Mouse (Mus musculus) hindbrain, postnatal 0 days (tissue): ENCODE data around the gene Myf6. TPM values are rescaled to one million over a fixed set of nuclear protein-coding genes. Genes with fewer than 3 reads are reported as not detected.

ENCODE experiments used
- ATAC-seq: fragments of 200-750 bp; cut with Nextera tagmentation; 2 replicates; pipeline ENCODE4 v1.8.0; 2017; ENCODE audit warnings: mild to moderate bottlenecking, moderate TSS enrichment, moderate library complexity
- DNase-seq: peaks from one replicate; pipeline ENCODE4 v3.0.0-alpha.2; 2015; ENCODE audit warnings: low spot score
- H3K27ac ChIP-seq: fragments of 300-500 bp; sonication (generic); 2 replicates; pipeline ENCODE4 v1.5.1; 2014; ENCODE audit warnings: mild to moderate bottlenecking
- H3K27me3 ChIP-seq: fragments of 300-500 bp; sonication (generic); 2 replicates; pipeline ENCODE4 v1.6.1; 2014; ENCODE audit warnings: low read length, mixed read lengths; ENCODE audit not compliant: insufficient read depth
- H3K36me3 ChIP-seq: fragments of 300-500 bp; sonication (generic); 2 replicates; pipeline ENCODE4 v1.6.1; 2014; ENCODE audit warnings: low read length, mixed read lengths; ENCODE audit not compliant: insufficient read depth
- H3K4me1 ChIP-seq: fragments of 300-500 bp; sonication (generic); 2 replicates; pipeline ENCODE4 v1.6.1; 2014; ENCODE audit warnings: antibody characterized with exemption, low read length, mixed read lengths; ENCODE audit not compliant: insufficient read depth
- H3K4me2 ChIP-seq: fragments of 300-500 bp; sonication (generic); 2 replicates; pipeline ENCODE4 v1.6.1; 2014; ENCODE audit warnings: low read depth, mild to moderate bottlenecking, low read length, moderate library complexity, mixed read lengths
- H3K4me3 ChIP-seq: fragments of 300-500 bp; sonication (generic); 2 replicates; pipeline ENCODE4 v1.5.1; 2014; ENCODE audit warnings: low read length
- H3K9ac ChIP-seq: fragments of 300-500 bp; sonication (generic); replicated peaks from 2 replicates; pipeline ENCODE4 v1.6.1; 2014; ENCODE audit warnings: mild to moderate bottlenecking, low read length, moderate library complexity, mixed read lengths
- H3K9me3 ChIP-seq: fragments of 300-500 bp; sonication (generic); 2 replicates; pipeline ENCODE4 v1.6.1; 2016; ENCODE audit warnings: low read length, mixed read lengths
- CTCF ChIP-seq: IDR thresholded peaks from 2 replicates; pipeline ENCODE4 v1.5.1; 2016; ENCODE audit warnings: antibody characterized with exemption, control low read depth, low read depth
- WGBS: fragments of 180-500 bp; shearing (Covaris S2); extraction: QIAGEN DNeasy Blood & Tissue Kit; methylation state at CpG from one replicate; pipeline ENCODE4 v1.1.7; 2014; 5-methylcytosine and 5-hydroxymethylcytosine counted together
- polyA plus RNA-seq: library from polyadenylated mRNA; unstranded; fragments of >200 nt; fragmentation: Nextera tagmentation; extraction: Ambion mirVana; gene quantifications from 2 replicates; pipeline ENCODE4 v1.2.1, GENCODE M21; 2015
- total RNA-seq: library from RNA; depleted of rRNA; stranded (reverse); fragments of >200 nt; gene quantifications from 2 replicates; pipeline ENCODE4 v1.2.3, GENCODE M21; 2014

Myf6 gene
- total and polyA plus RNA-seq, 2 experiments from 2014 or later: not detected

GRCm38 (mm10) chr10:107488654-107489315 lies 5.8 kb downstream of the Myf6 start:
- WGBS: 30% methylated on average over 12 of the region's 12 CpGs
- H3K36me3 ChIP-seq: no peaks in the 10 kb centered on the region
- H3K9ac ChIP-seq: no peak overlapping the region
- ATAC-seq (no peak), DNase-seq (no peak)
- no peaks in the 10 kb centered on the region for H3K9me3 ChIP-seq
- no peak for TF ChIP-seq CTCF
- H3K4me3 ChIP-seq: no peak overlapping the region
- H3K4me1 ChIP-seq: no peaks in the 10 kb centered on the region
- H3K27me3 ChIP-seq: no peaks in the 10 kb centered on the region
- no peak overlapping the region for H3K27ac ChIP-seq
- no peak overlapping the region for H3K4me2 ChIP-seq

- no peak for TF ChIP-seq CTCF
- WGBS: 66% methylated on average over 12 of the region's 12 CpGs
- H3K36me3 ChIP-seq: no peaks in the 10 kb centered on the region
- no peaks in the 10 kb centered on the region for H3K4me1 ChIP-seq
- ATAC-seq (no peak), DNase-seq (no peak)
- no peak overlapping the region for H3K27ac ChIP-seq
- H3K27me3 ChIP-seq: no peaks in the 10 kb centered on the region
- no peaks in the 10 kb centered on the region for H3K9me3 ChIP-seq
- no peak overlapping the region for H3K4me3 ChIP-seq
- no peak overlapping the region for H3K4me2 ChIP-seq
- no peak overlapping the region for H3K9ac ChIP-seq
Observed at GRCm38 (mm10) chr10:107486770-107487169, 7.8 kb downstream of the Myf6 start.

DNA sequence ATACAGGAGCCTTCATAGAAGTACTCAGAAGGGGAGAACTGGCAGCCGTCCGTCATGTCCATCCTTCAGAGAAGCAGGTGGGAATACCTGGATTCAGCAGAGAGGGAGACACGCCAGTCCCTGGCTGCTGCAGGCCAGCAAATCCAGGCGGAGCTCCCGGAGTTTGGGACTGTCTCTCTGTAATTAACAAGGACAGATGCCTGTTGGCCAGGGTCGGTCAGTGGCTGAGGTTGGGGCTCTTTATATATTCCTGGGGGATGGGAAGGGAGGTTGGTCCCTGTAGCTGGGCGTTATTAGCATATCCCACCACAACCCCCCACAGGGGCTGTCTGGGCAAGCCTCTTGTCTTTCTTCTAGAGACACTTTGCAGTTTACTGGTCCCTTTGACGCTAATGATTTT lies 8.7 kb downstream of the Myf6 start, which contains the start of gene Myf5:
Myf5 (minus strand) TSS at position 265 of the 400 bp plus-strand sequence.
- Histone ChIP-seq H3K4me2 (no peak within 1 kb of the TSS), H3K9ac (no peak within 1 kb of the TSS), H3K36me3 (no peaks in the 10 kb centered on the region), H3K27me3 (no peaks in the 10 kb centered on the region), H3K27ac (no peak within 1 kb of the TSS), H3K4me1 (no peaks in the 10 kb centered on the region), H3K4me3 (no peak within 1 kb of the TSS), H3K9me3 (no peaks in the 10 kb centered on the region)
- TF ChIP-seq CTCF: no peak
- no peak for ATAC-seq
- no peak for DNase-seq
- 79% methylated on average over 8 of the region's 8 CpGs for WGBS

DNA sequence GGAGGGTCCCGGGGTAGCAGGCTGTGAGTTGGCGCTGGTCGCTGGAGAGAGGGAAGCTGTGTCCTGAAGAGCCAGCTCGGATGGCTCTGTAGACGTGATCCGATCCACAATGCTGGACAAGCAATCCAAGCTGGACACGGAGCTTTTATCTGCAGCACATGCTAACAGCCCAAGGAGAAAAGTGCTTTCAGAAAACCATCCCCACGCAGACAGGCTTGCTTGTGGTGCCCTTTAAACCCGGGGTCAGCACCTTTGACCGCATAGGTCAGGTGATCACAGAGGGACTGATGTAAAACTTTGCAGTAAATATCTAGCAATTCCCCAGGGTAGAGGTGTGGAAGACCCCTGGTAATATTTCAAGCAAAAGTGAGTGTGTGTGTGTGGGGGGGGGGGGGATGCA lies 10.5 kb downstream of the Myf6 start:
- ATAC-seq (no peak), DNase-seq (no peak)
- Histone ChIP-seq H3K4me2 (no peak overlapping the region), H3K4me3 (no peak overlapping the region), H3K27ac (no peak overlapping the region), H3K27me3 (no peaks in the 10 kb centered on the region), H3K9ac (no peak overlapping the region), H3K9me3 (no peaks in the 10 kb centered on the region), H3K36me3 (no peaks in the 10 kb centered on the region), H3K4me1 (no peaks in the 10 kb centered on the region)
- no peak for TF ChIP-seq CTCF
- WGBS: 71% methylated on average over 10 of the region's 10 CpGs

DNA sequence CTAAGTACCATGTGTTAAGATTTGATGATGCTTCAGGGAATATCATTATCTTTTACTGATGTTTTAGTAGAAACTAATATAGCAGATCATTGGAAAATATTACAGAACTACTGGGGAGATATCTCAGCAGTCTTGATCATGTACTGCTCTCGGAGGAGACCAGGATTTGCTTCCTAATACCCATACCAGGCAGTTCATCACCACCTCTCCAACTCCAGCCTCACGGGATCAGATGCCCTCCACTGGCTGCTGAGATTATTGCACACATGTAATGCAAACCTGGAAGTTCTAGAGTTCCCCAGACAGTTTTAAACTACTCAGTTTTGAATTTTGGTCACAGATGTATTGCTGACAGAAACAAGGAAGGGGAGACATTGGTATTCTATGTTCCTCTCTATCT lies 21.0 kb downstream of the Myf6 start:
- no peak for DNase-seq
- TF ChIP-seq CTCF: peak; percentile 31; the same call in 1 of the 2 replicates
- 60% methylated on average over 2 of the region's 2 CpGs for WGBS

GRCm38 (mm10) chr10:107471712-107472111 lies 22.8 kb downstream of the Myf6 start:
- Histone ChIP-seq H3K27me3 (no peaks in the 10 kb centered on the region), H3K9ac (no peak overlapping the region), H3K36me3 (no peaks in the 10 kb centered on the region), H3K9me3 (no peaks in the 10 kb centered on the region), H3K27ac (no peak overlapping the region), H3K4me3 (no peak overlapping the region), H3K4me1 (no peaks in the 10 kb centered on the region), H3K4me2 (no peak overlapping the region)
- no peak for TF ChIP-seq CTCF
- DNase-seq: no peak
- no peak for ATAC-seq
- 52% methylated on average over 5 of the region's 5 CpGs for WGBS

More for the DNA sequence above, 21.0 kb downstream of the Myf6 start:
- Histone ChIP-seq H3K9me3 (no peaks in the 10 kb centered on the region), H3K36me3 (no peaks in the 10 kb centered on the region), H3K4me2 (no peak overlapping the region), H3K4me3 (no peak overlapping the region), H3K27ac (no peak overlapping the region), H3K4me1 (no peaks in the 10 kb centered on the region), H3K27me3 (no peaks in the 10 kb centered on the region), H3K9ac (no peak overlapping the region)
- ATAC-seq: no peak

GRCm38 (mm10) chr10:107467819-107468218 lies 26.7 kb downstream of the Myf6 start:
- Histone ChIP-seq H3K27me3 (no peaks in the 10 kb centered on the region), H3K4me2 (no peak overlapping the region), H3K4me1 (no peaks in the 10 kb centered on the region), H3K4me3 (no peak overlapping the region), H3K9ac (no peak overlapping the region), H3K36me3 (no peaks in the 10 kb centered on the region), H3K9me3 (no peaks in the 10 kb centered on the region), H3K27ac (no peak overlapping the region)
- WGBS: 97% methylated on average over 7 of the region's 7 CpGs
- ATAC-seq (no peak), DNase-seq (no peak)
- TF ChIP-seq CTCF: no peak
